Mouse (Mus musculus): ENCODE results near the gene Dcdc2c. TPM values are rescaled to one million over a fixed set of nuclear protein-coding genes. Genes with fewer than 3 reads are reported as not detected.

Dcdc2c gene
- total RNA-seq, 2 experiments from 2014 or later: 0.97 to 1.1 TPM

GRCm38 (mm10) chr12:28575366-28576070 is 23.3 kb upstream of the Dcdc2c start:
- intact Hi-C loops (cut with DNase I): no loop called here
- H3K4me3 ChIP-seq: no peak overlapping the region
- no peak for DNase-seq (ENCODE audit: extremely low spot score in 1 of 2, low spot score in 2 of 2)
- H3K27ac ChIP-seq: no peak overlapping the region
- no peak for TF ChIP-seq CTCF (IDR thresholded peaks at IDR 0.05)

GRCm38 (mm10) chr12:28572241-28572640 is 20.0 kb upstream of the Dcdc2c start:
- no peak for TF ChIP-seq CTCF (IDR thresholded peaks at IDR 0.05)
- no peak overlapping the region for H3K27ac ChIP-seq
- no peak overlapping the region for H3K4me3 ChIP-seq
- DNase-seq (ENCODE audit: extremely low spot score in 1 of 2, low spot score in 2 of 2): no peak
- intact Hi-C loops (cut with DNase I): no loop called here

- no peak overlapping the region for H3K27ac ChIP-seq
- DNase-seq (ENCODE audit: extremely low spot score in 1 of 2, low spot score in 2 of 2): no peak
- intact Hi-C loops (cut with DNase I): no loop called here
- H3K4me3 ChIP-seq: no peak overlapping the region
- no peak for TF ChIP-seq CTCF (IDR thresholded peaks at IDR 0.05)
Measured at GRCm38 (mm10) chr12:28551775-28552174, 424 bp downstream of the Dcdc2c start.

DNA sequence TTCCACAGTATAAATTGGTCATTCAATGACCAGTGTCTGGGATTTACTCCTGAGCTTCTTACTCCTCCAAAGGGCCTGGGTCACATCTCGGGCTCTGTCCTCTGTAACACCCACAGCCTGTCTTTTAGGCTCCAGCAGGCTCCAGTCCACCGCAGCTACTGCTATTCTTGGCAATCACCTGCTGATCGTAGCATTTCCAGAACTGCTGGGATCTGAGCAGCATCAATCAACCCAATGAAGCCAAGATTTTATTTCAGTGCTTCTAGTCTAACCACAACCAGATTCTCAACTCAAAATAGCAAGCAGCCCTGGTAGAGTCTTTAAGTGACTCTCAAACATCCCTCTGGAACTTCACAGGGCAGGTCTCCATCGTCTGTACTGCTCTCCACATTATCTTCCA is 3.3 kb downstream of the Dcdc2c start:
- H3K27ac ChIP-seq: no peak overlapping the region
- TF ChIP-seq CTCF (IDR thresholded peaks at IDR 0.05): no peak
- DNase-seq (ENCODE audit: extremely low spot score in 1 of 2, low spot score in 2 of 2): no peak
- H3K4me3 ChIP-seq: no peak overlapping the region
- intact Hi-C loops (cut with DNase I): no loop called here

- Histone ChIP-seq H3K27ac (no peak overlapping the region), H3K4me3 (no peak overlapping the region)
- intact Hi-C loops (cut with DNase I): no loop called here
- no peak for TF ChIP-seq CTCF (IDR thresholded peaks at IDR 0.05)
- no peak for DNase-seq (ENCODE audit: extremely low spot score in 1 of 2, low spot score in 2 of 2)
Measured at GRCm38 (mm10) chr12:28514264-28514775, 37.9 kb downstream of the Dcdc2c start.

GRCm38 (mm10) chr12:28509699-28510280 is 42.4 kb downstream of the Dcdc2c start:
- intact Hi-C loops (cut with DNase I): no loop called here
- no peak overlapping the region for H3K27ac ChIP-seq
- no peak for DNase-seq (ENCODE audit: extremely low spot score in 1 of 2, low spot score in 2 of 2)
- no peak overlapping the region for H3K4me3 ChIP-seq
- no peak for TF ChIP-seq CTCF (IDR thresholded peaks at IDR 0.05)

- no peak overlapping the region for H3K4me3 ChIP-seq
- intact Hi-C loops (cut with DNase I): no loop called here
- no peak overlapping the region for H3K27ac ChIP-seq
- TF ChIP-seq CTCF (IDR thresholded peaks at IDR 0.05): no peak
- DNase-seq (ENCODE audit: extremely low spot score in 1 of 2, low spot score in 2 of 2): no peak
Measured at GRCm38 (mm10) chr12:28494289-28494688, 57.9 kb downstream of the Dcdc2c start.

DNA sequence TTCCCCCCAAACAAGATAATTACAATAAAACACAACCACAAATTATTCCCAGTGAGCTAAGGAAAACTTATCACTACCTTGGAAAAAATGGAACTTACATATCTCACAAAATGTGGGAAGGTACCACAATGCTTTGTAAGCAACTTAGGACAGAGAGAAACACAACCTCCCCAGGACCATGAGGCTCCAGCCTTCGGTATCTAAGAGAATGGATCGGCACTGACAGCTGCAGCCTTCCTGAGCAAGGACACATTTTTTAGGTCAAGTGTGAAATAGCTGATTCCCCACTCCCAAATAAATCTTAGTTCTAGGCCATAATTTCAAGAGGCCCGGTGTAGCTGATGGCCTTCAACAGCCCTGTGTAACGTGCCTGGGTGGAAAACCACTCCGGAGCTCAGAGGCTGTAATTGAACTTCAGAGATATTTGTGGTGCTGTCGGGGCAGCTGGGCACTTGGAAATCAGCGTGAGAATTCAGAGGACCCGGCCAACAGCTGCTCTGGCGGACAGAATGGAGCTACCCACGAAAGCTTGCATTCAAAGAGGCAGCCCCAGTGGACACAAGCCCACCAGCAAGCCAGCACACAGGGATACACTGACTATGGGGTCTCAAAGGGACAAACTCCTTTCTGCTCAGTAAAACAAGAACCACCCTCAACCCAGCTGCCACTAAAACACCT is 69.6 kb downstream of the Dcdc2c start:
- no peak for TF ChIP-seq CTCF (IDR thresholded peaks at IDR 0.05)
- intact Hi-C loops (cut with DNase I): no loop called here
- DNase-seq (ENCODE audit: extremely low spot score in 1 of 2, low spot score in 2 of 2): no peak
- no peak overlapping the region for H3K27ac ChIP-seq
- no peak overlapping the region for H3K4me3 ChIP-seq

DNA sequence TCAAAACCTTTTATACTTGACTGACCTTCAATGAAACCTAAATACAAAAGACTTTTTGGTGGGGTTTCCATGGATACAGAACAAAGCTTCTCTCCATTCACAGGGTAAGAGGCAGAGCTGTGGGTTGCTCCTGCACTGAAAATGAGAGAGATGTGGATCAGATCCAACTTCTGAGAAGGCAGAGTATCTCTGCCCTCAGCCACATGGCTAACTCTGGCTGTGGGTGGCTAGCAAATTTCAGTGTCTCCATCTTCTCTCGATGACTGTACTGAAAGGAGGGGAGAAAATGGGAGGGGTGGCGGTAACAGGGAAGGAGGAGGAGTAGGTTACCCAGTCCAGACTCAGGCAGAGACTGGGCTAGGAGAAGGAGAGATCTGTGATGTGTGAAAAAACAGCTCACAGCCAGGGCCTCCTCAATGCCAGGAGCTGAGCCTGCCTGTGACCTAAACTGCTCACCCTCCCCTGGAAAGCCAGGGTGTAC is 91.2 kb downstream of the Dcdc2c start:
- peak; percentile 11 to 12 for DNase-seq (ENCODE audit: extremely low spot score in 1 of 2, low spot score in 2 of 2)
- peak overlapping the region; percentile 28; the same call in 1 of the 2 replicates for H3K27ac ChIP-seq
- intact Hi-C loops (cut with DNase I): loop anchor here (5.0 kb wide), 1 partner anchor 71 kb away; no protein-coding TSS in a partner anchor

GRCm38 (mm10) chr12:28460523-28460922 is 91.7 kb downstream of the Dcdc2c start:
- Histone ChIP-seq H3K27ac (peak overlapping the region; percentile 28; the same call in 1 of the 2 replicates), H3K4me3 (no peak overlapping the region)
- TF ChIP-seq CTCF (IDR thresholded peaks at IDR 0.05): no peak
- no peak for DNase-seq (ENCODE audit: extremely low spot score in 1 of 2, low spot score in 2 of 2)
- intact Hi-C loops (cut with DNase I): loop anchor here (5.0 kb wide), 1 partner anchor 72 kb away; no protein-coding TSS in a partner anchor

More for the DNA sequence above, 91.2 kb downstream of the Dcdc2c start:
- no peak overlapping the region for H3K4me3 ChIP-seq
- no peak for TF ChIP-seq CTCF (IDR thresholded peaks at IDR 0.05)

DNA sequence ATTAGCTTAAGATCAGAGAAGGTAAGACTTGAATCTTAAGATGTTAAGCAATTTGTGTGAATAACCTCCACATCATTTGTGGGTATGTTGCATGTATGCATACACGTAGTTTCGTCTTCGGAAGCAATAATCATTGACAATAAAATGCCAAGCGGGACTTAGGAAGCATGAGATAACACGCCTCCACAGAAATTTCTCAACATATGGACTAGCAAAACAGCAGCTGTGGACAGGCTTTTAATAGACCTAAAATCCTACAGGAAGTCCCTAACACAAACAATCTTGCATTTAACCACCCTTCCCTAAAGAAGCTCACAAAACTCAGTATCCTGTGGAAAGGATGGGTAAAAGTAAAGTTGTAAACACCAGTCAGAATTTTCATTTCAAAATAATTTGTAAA is 93.4 kb downstream of the Dcdc2c start:
- intact Hi-C loops (cut with DNase I): no loop called here
- no peak overlapping the region for H3K27ac ChIP-seq
- DNase-seq (ENCODE audit: extremely low spot score in 1 of 2, low spot score in 2 of 2): no peak
- no peak for TF ChIP-seq CTCF (IDR thresholded peaks at IDR 0.05)
- H3K4me3 ChIP-seq: no peak overlapping the region

GRCm38 (mm10) chr12:28436536-28436935 is 115.7 kb downstream of the Dcdc2c start:
- H3K27ac ChIP-seq: no peak overlapping the region
- H3K4me3 ChIP-seq: no peak overlapping the region
- intact Hi-C loops (cut with DNase I): no loop called here
- no peak for TF ChIP-seq CTCF (IDR thresholded peaks at IDR 0.05)
- no peak for DNase-seq (ENCODE audit: extremely low spot score in 1 of 2, low spot score in 2 of 2)
